ENCODE assay signal across 8 mouse cellular contexts in the genomic region with DNA sequence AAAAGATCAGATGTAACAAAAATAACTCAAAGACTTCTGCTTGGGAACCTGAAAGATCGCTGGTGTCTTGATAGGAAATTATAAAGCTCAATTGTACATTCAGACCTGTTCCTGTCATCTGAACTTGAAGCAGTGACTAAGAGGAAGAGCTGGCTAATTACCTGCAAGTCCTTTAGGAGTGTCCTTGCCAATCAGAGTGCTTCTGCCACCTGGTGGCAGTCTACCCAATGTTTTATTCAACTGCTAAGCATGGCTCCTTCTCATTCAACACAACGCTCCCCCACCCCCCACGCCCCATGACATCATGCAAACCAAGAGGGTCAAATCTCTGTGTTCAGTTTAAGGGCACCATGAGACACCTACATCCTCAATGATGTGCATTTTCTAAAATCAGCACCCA. TPM values are rescaled to one million over a fixed set of nuclear protein-coding genes. Genes with fewer than 3 reads are reported as not detected.
DNase-seq lines count a peak whose midpoint lies in the region; ATAC-seq and TF ChIP-seq lines count a peak whose summit lies in the region.

No protein-coding gene starts in this region.

- TF ChIP-seq CTCF in spleen, adult 2 months (IDR thresholded peaks at IDR 0.05; ENCODE audit: extremely low read depth, insufficient read depth, insufficient read length, insufficient replicate concordance): peak; percentile 32; the same call in 1 of the 2 replicates

- WGBS in intestine, embryonic 15.5 days: 13% methylated on average over 3 of the region's 3 CpGs
- 18% methylated on average over 3 of the region's 3 CpGs for WGBS in midbrain, embryonic 10.5 days
- WGBS in spleen, adult 2 months: 8% methylated on average over 3 of the region's 3 CpGs

- H3K36me3 ChIP-seq in intestine, embryonic 15.5 days: no peaks in the 10 kb centered on the region
- no peaks in the 10 kb centered on the region for H3K36me3 ChIP-seq in midbrain, embryonic 10.5 days
- H3K36me3 ChIP-seq in spleen, adult 2 months (ENCODE audit: control insufficient read depth, insufficient read depth, low read length): no peaks in the 10 kb centered on the region

- peak; percentile 82 for ATAC-seq in intestine, embryonic 15.5 days

- H3K9ac ChIP-seq in intestine, embryonic 15.5 days: no peak overlapping the region

- no peaks in the 10 kb centered on the region for H3K9me3 ChIP-seq in intestine, embryonic 15.5 days
- H3K9me3 ChIP-seq in midbrain, embryonic 10.5 days (replicated peaks): no peaks in the 10 kb centered on the region

- peak; percentile 83 for DNase-seq in urinary bladder, postnatal 14 days (ENCODE audit: low spot score)
- no peak for DNase-seq in urinary bladder, postnatal 10 days (ENCODE audit: low spot score)
- DNase-seq in cerebellum, postnatal 36 days: peak; percentile 74 to 81
- DNase-seq in gastrocnemius, adult 8-10 months (ENCODE audit: low spot score in 2 of 2): peak; percentile 24 to 28
- peak; percentile 27 to 50 for DNase-seq in left cerebral cortex, adult 8-10 months (ENCODE audit: low spot score in 2 of 2)
- DNase-seq in midbrain, embryonic 10.5 days (ENCODE audit: low spot score): peak; percentile 61
- DNase-seq in spleen, adult 2 months (ENCODE audit: low read depth in 1 of 2, low spot score in 2 of 2): peak; percentile 31 to 59

- no peak overlapping the region for H3K4me2 ChIP-seq in intestine, embryonic 15.5 days (replicated peaks)

- no peak overlapping the region for H3K27ac ChIP-seq in intestine, embryonic 15.5 days
- no peak overlapping the region for H3K27ac ChIP-seq in midbrain, embryonic 10.5 days (replicated peaks)
- H3K27ac ChIP-seq in spleen, adult 2 months (ENCODE audit: insufficient read depth, low read length): no peak overlapping the region

- no peaks in the 10 kb centered on the region for H3K27me3 ChIP-seq in intestine, embryonic 15.5 days (replicated peaks)
- no peaks in the 10 kb centered on the region for H3K27me3 ChIP-seq in midbrain, embryonic 10.5 days (ENCODE audit: low read depth, poor library complexity, severe bottlenecking)
- no peaks in the 10 kb centered on the region for H3K27me3 ChIP-seq in spleen, adult 2 months (ENCODE audit: control insufficient read depth, insufficient read depth, low read length)

- no peak for TF ChIP-seq POLR2A in spleen, adult 2 months (IDR thresholded peaks at IDR 0.05; ENCODE audit: low read depth, low read length)

- peaks cover 12% of the 10 kb centered on the region for H3K4me1 ChIP-seq in intestine, embryonic 15.5 days (replicated peaks)
- H3K4me1 ChIP-seq in midbrain, embryonic 10.5 days: peaks cover 13% of the 10 kb centered on the region
- H3K4me1 ChIP-seq in spleen, adult 2 months (ENCODE audit: control insufficient read depth, insufficient read depth, insufficient read length): no peaks in the 10 kb centered on the region

- H3K4me3 ChIP-seq in intestine, embryonic 15.5 days (replicated peaks): no peak overlapping the region
- no peak overlapping the region for H3K4me3 ChIP-seq in midbrain, embryonic 10.5 days
- no peak overlapping the region for H3K4me3 ChIP-seq in spleen, adult 2 months (ENCODE audit: extremely low read depth, insufficient read depth, insufficient read length)

RNA-seq across cellular contexts. Expression of gene Ccdc122, which starts 28.3 kb away (rescaled TPM):
- 1 to 10 TPM; 1.0 to 2.2 (median 1.3) TPM for total RNA-seq in gastrocnemius, adult 8-10 months (2022)
- polyA plus RNA-seq in intestine, embryonic 15.5 days (2015; fragmentation: Nextera tagmentation; extraction: Ambion mirVana): 3.3 and 3.7 TPM in 2 replicates
- 1 to 10 TPM; 1.4 to 2.7 (median 2.2) TPM for total RNA-seq in left cerebral cortex, adult 8-10 months (2022)
- polyA plus RNA-seq in midbrain, embryonic 10.5 days (2016; fragmentation: Nextera tagmentation; extraction: Ambion mirVana): 0.93 and 0.96 TPM in 2 replicates
- polyA plus RNA-seq in spleen, adult 2 months (2012; rRNA removed): 0.32 and 0.81 TPM in 2 replicates

RNA-seq across cellular contexts. Expression of gene Lacc1, which starts 28.5 kb away (rescaled TPM):
- 1 to 10 TPM in 1 of 4 experiments, under 1 TPM in 3; 0.17 to 1.3 (median 0.57) TPM for total RNA-seq in gastrocnemius, adult 8-10 months (2022)
- 7.4 and 9.3 TPM in 2 replicates for polyA plus RNA-seq in intestine, embryonic 15.5 days (2015; fragmentation: Nextera tagmentation; extraction: Ambion mirVana)
- 1 to 10 TPM; 3.8 to 6.9 (median 5.3) TPM for total RNA-seq in left cerebral cortex, adult 8-10 months (2022)
- 3.2 and 3.8 TPM in 2 replicates for polyA plus RNA-seq in midbrain, embryonic 10.5 days (2016; fragmentation: Nextera tagmentation; extraction: Ambion mirVana)
- 4.4 and 6.9 TPM in 2 replicates for polyA plus RNA-seq in spleen, adult 2 months (2012; rRNA removed)
